Mouse (Mus musculus) lung, postnatal 0 days (tissue): Measurements from ENCODE around the gene Ccnt2.

Source experiments
- CTCF ChIP-seq: IDR thresholded peaks from 2 replicates; pipeline ENCODE4 v1.5.1; 2016; ENCODE audit warnings: antibody characterized with exemption, mild to moderate bottlenecking
- EP300 ChIP-seq: IDR thresholded peaks from 2 replicates; pipeline ENCODE4 v1.6.1; 2016; ENCODE audit warnings: antibody characterized with exemption, mild to moderate bottlenecking, control low read depth

- TF ChIP-seq EP300 (peak; percentile 11; the same call in 1 of the 2 replicates), CTCF (peak; percentile 59)
Measured at GRCm38 (mm10) chr1:127773803-127774500, at the start of gene Ccnt2.
